Mouse (Mus musculus) testis, adult 2 months (tissue): Measurements from ENCODE around the gene Serp2. TPM values are rescaled to one million over a fixed set of nuclear protein-coding genes. Genes with fewer than 3 reads are reported as not detected.

Experiments
- H3K27ac ChIP-seq: fragments of 200-500 bp; 2 replicates; pipeline ENCODE4 v1.5.1; 2012; ENCODE audit warnings: low read depth, low read length; ENCODE audit not compliant: control insufficient read depth, insufficient read depth
- H3K27me3 ChIP-seq: fragments of 200-500 bp; 2 replicates; pipeline ENCODE4 v1.6.1; 2012; ENCODE audit warnings: mild to moderate bottlenecking, low read length, moderate library complexity; ENCODE audit not compliant: control insufficient read depth, insufficient read depth
- H3K36me3 ChIP-seq: fragments of 200-500 bp; 2 replicates; pipeline ENCODE4 v1.6.1; 2012; ENCODE audit warnings: mild to moderate bottlenecking, low read length; ENCODE audit not compliant: control insufficient read depth, insufficient read depth
- H3K4me1 ChIP-seq: fragments of 200-500 bp; 2 replicates; pipeline ENCODE4 v1.6.1; 2012; ENCODE audit warnings: low read length; ENCODE audit not compliant: control insufficient read depth, insufficient read depth
- H3K4me3 ChIP-seq: fragments of 200-500 bp; 2 replicates; pipeline ENCODE4 v1.5.1; 2012; ENCODE audit warnings: low read depth, mild to moderate bottlenecking, low read length, moderate library complexity, mixed read lengths; ENCODE audit not compliant: control insufficient read depth
- CTCF ChIP-seq: fragments of 200-500 bp; IDR thresholded peaks from 2 replicates; pipeline ENCODE4 v1.5.1; 2012; ENCODE audit warnings: low read depth, mild to moderate bottlenecking, inconsistent platforms, low read length, moderate library complexity; ENCODE audit not compliant: control insufficient read depth, insufficient read depth, insufficient replicate concordance
- POLR2A ChIP-seq: fragments of 200-500 bp; IDR thresholded peaks from 2 replicates; pipeline ENCODE4 v1.6.1; 2012; ENCODE audit warnings: low read depth, mild to moderate bottlenecking, inconsistent platforms, low read length, moderate library complexity; ENCODE audit not compliant: control insufficient read depth
- polyA plus RNA-seq: library from polyadenylated mRNA; depleted of rRNA; stranded (reverse); fragments of >200 nt; gene quantifications from 2 replicates; pipeline ENCODE4 v1.2.3, GENCODE M21; 2012

Serp2 gene
- polyA plus RNA-seq, 1 experiment = 73.8 TPM

GRCm38 (mm10) chr14:76556031-76556851, 448 bp downstream of the Serp2 start:
- TF ChIP-seq POLR2A (0 out of 2 replicates have a peak, but pooled peaks have one; percentile 19), CTCF (no peak)
- Histone ChIP-seq H3K27ac (peak overlapping the region; percentile 72), H3K4me3 (peak overlapping the region; percentile 83), H3K4me1 (peaks cover 13% of the 10 kb centered on the region), H3K36me3 (no peaks in the 10 kb centered on the region), H3K27me3 (no peaks in the 10 kb centered on the region)

GRCm38 (mm10) chr14:76555263-76556030, 1.2 kb downstream of the Serp2 start:
- Histone ChIP-seq H3K27ac (no peak overlapping the region), H3K36me3 (no peaks in the 10 kb centered on the region), H3K4me1 (peaks cover 13% of the 10 kb centered on the region), H3K4me3 (peak overlapping the region; percentile 83), H3K27me3 (no peaks in the 10 kb centered on the region)
- TF ChIP-seq CTCF (no peak), POLR2A (no peak)

GRCm38 (mm10) chr14:76544136-76544535, 12.6 kb downstream of the Serp2 start:
- TF ChIP-seq CTCF (no peak), POLR2A (no peak)
- Histone ChIP-seq H3K4me1 (peaks cover 3% of the 10 kb centered on the region; the same call in 1 of the 2 replicates), H3K36me3 (no peaks in the 10 kb centered on the region), H3K27ac (no peak overlapping the region), H3K4me3 (no peak overlapping the region), H3K27me3 (no peaks in the 10 kb centered on the region)

- Histone ChIP-seq H3K36me3 (no peaks in the 10 kb centered on the region), H3K4me3 (no peak overlapping the region), H3K4me1 (peaks cover 3% of the 10 kb centered on the region; the same call in 1 of the 2 replicates), H3K27me3 (no peaks in the 10 kb centered on the region), H3K27ac (0 out of 2 replicates have a peak overlapping the region, but pooled peaks have one; percentile 2)
- no peak for TF ChIP-seq POLR2A
- no peak for TF ChIP-seq CTCF
These were observed 15.3 kb downstream of the Serp2 start for GRCm38 (mm10) chr14:76541341-76541740.

- Histone ChIP-seq H3K27me3 (no peaks in the 10 kb centered on the region), H3K4me3 (no peak overlapping the region), H3K27ac (no peak overlapping the region), H3K4me1 (peaks cover 3% of the 10 kb centered on the region; the same call in 1 of the 2 replicates), H3K36me3 (no peaks in the 10 kb centered on the region)
- TF ChIP-seq POLR2A (no peak), CTCF (no peak)
These were observed 16.6 kb downstream of the Serp2 start for GRCm38 (mm10) chr14:76540005-76540670.

- H3K4me1 ChIP-seq = peaks cover 14% of the 10 kb centered on the region
- H3K27ac ChIP-seq = no peak overlapping the region
- TF ChIP-seq CTCF (no peak), POLR2A (no peak)
These were observed 19.8 kb downstream of the Serp2 start for GRCm38 (mm10) chr14:76536921-76537320.

GRCm38 (mm10) chr14:76535096-76535495, 21.6 kb downstream of the Serp2 start:
- Histone ChIP-seq H3K4me3 (no peak overlapping the region), H3K4me1 (peaks cover 17% of the 10 kb centered on the region), H3K27ac (no peak overlapping the region), H3K27me3 (no peaks in the 10 kb centered on the region), H3K36me3 (no peaks in the 10 kb centered on the region)
- TF ChIP-seq CTCF = no peak

More at GRCm38 (mm10) chr14:76536921-76537320, 19.8 kb downstream of the Serp2 start:
- no peaks in the 10 kb centered on the region for H3K36me3 ChIP-seq
- no peaks in the 10 kb centered on the region for H3K27me3 ChIP-seq
- H3K4me3 ChIP-seq = no peak overlapping the region
